Mouse (Mus musculus) embryonic fibroblast, embryonic 13.5 days (primary cell): ENCODE results near the gene Cpped1. TPM values are rescaled to one million over a fixed set of nuclear protein-coding genes. Genes with fewer than 3 reads are reported as not detected.

ENCODE experiments used
- H3K27ac ChIP-seq: 2 replicates; pipeline ENCODE4 v1.5.1; 2012; ENCODE audit warnings: low read length, control low read depth, inconsistent platforms; ENCODE audit not compliant: insufficient read depth
- H3K4me1 ChIP-seq: 2 replicates; pipeline ENCODE4 v1.6.1; 2011; ENCODE audit warnings: low read length; ENCODE audit not compliant: control insufficient read depth, insufficient read depth
- H3K4me3 ChIP-seq: 2 replicates; pipeline ENCODE4 v1.5.1; 2011; ENCODE audit warnings: mild to moderate bottlenecking, control low read depth, low read length; ENCODE audit not compliant: insufficient read depth
- CTCF ChIP-seq: IDR thresholded peaks from 2 replicates; pipeline ENCODE4 v1.5.1; 2011; ENCODE audit warnings: mild to moderate bottlenecking, control low read depth, low read length, moderate library complexity, borderline replicate concordance; ENCODE audit not compliant: insufficient read depth
- POLR2A ChIP-seq: IDR thresholded peaks from 2 replicates; pipeline ENCODE4 v1.6.1; 2011; ENCODE audit warnings: low read depth, mild to moderate bottlenecking, control low read depth, low read length, moderate library complexity
- polyA plus RNA-seq: library from polyadenylated mRNA; stranded (reverse); fragments of >200 nt; gene quantifications from 2 replicates; pipeline ENCODE4 v1.2.4, GENCODE M21; 2011; ENCODE audit warnings: low read depth; ENCODE audit not compliant: missing spikeins, insufficient read length

Cpped1 gene
- polyA plus RNA-seq, 1 experiment, result 33.3 TPM

GRCm38 (mm10) chr16:11755281-11756066 is 153.8 kb downstream of the Cpped1 start:
- no peak overlapping the region for H3K27ac ChIP-seq
- TF ChIP-seq CTCF (no peak), POLR2A (no peak)
- no peak overlapping the region for H3K4me3 ChIP-seq
- H3K4me1 ChIP-seq, result no peaks in the 10 kb centered on the region

- no peak overlapping the region for H3K27ac ChIP-seq
- TF ChIP-seq POLR2A, result no peak
- no peak for TF ChIP-seq CTCF
- H3K4me1 ChIP-seq, result no peaks in the 10 kb centered on the region
- H3K4me3 ChIP-seq, result no peak overlapping the region
Observed at GRCm38 (mm10) chr16:11754136-11754535, 155.1 kb downstream of the Cpped1 start.

Other genes starting within 250 kb of the Cpped1 start
- not detected in 2 replicates for gene Shisa9, start 74.7 kb upstream of the Cpped1 start, polyA plus RNA-seq